18 mouse cellular contexts compared by ENCODE assay signal in the genomic region with DNA sequence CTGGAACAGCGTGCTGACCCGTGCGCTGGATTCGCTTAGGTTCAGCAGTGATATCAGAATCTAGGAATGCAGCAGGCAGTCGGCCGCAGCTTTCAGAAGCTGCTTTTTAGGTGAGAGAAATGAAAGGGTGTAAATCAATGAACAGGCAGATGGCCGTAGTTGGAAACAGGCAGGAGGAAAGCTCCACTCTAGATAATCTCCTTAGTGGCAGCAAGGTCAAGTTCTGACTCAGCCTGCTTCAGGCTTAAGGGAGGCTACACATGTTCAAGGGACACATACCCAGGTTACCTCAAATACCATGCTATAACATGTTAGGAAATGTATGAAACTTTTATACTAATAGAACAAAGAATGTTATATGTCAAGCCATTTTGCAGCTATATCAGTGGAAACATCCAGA. TPM values are rescaled to one million over a fixed set of nuclear protein-coding genes. Genes with fewer than 3 reads are reported as not detected.
"Had no signal": no experiment of that assay in that cellular context is flagged by ENCODE, and none has a peak within 500 bp of the region (broad histone marks: within the 10 kb centered on the region; RNA-seq: fewer than 3 reads in every experiment).

No protein-coding gene starts in this region.

- H3K27ac ChIP-seq: kidney, postnatal 0 days; limb, embryonic 13.5 days; liver, embryonic 14.5 days; midbrain, embryonic 15.5 days; neural tube, embryonic 12.5 days had no signal

- H3K27me3 ChIP-seq: limb, embryonic 13.5 days; midbrain, embryonic 15.5 days; neural tube, embryonic 12.5 days had no signal

- H3K4me2 ChIP-seq: limb, embryonic 13.5 days; midbrain, embryonic 15.5 days; neural tube, embryonic 12.5 days had no signal

- H3K9me3 ChIP-seq: limb, embryonic 13.5 days; midbrain, embryonic 15.5 days; neural tube, embryonic 12.5 days had no signal

- H3K4me3 ChIP-seq: limb, embryonic 13.5 days; midbrain, embryonic 15.5 days; neural tube, embryonic 12.5 days had no signal

- H3K36me3 ChIP-seq: limb, embryonic 13.5 days; midbrain, embryonic 15.5 days; neural tube, embryonic 12.5 days had no signal

- H3K9ac ChIP-seq: limb, embryonic 13.5 days; liver, embryonic 14.5 days; midbrain, embryonic 15.5 days; neural tube, embryonic 12.5 days had no signal

- DNase-seq: kidney, adult 11 months; kidney, adult 9 months; kidney, postnatal 36 days; left cerebral cortex, postnatal 4 days; lung, adult 2 months; lung, postnatal 36 days; right cerebral cortex, postnatal 4 days; spleen, adult 18-20 months; thymus, postnatal 36 days had no signal

- ATAC-seq: lung, postnatal 0 days; midbrain, embryonic 15.5 days had no signal

RNA-seq across cellular contexts. Expression of a gene that starts 11.1 kb away (rescaled TPM):
- polyA plus RNA-seq: kidney, postnatal 0 days; limb, embryonic 13.5 days; liver, adult 2 months; lung, postnatal 0 days; neural tube, embryonic 12.5 days; stomach, embryonic 14.5 days; thymus, postnatal 0 days had no signal
